Mouse (Mus musculus): Measurements from ENCODE around the gene Rtcb. TPM values are rescaled to one million over a fixed set of nuclear protein-coding genes. Genes with fewer than 3 reads are reported as not detected.

Gene Rtcb
- total RNA-seq (2021): 100 to 1,000 TPM; 119 to 122 TPM

DNA sequence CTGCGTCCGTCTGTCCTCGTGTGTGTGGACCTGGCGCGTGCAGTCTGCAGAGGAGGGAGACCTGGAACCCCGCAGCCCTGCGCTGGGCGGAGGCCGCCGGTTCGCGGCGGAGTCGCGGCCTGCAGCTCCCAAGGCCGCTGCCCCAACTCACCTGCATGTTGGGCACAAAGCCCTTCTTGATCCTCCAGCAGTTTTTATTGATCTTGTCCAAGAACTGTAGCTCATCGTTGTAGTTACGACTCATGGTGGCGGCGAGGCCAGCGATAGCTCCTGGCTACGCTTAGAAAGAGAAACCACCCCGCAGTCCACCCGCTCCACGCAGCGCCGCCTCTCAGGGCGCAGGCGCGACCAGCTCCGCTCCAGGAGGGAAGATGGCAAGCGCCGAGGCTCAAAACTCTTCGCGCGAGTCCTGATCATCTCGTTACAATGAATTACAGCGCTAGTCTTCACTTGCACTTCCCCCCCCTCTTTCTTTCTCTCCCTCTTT is at the start of gene Rtcb:
Gene Rtcb, minus strand, starts transcription at position 360 of the 487 bp plus-strand sequence.
- peak; percentile 97 for DNase-seq

DNA sequence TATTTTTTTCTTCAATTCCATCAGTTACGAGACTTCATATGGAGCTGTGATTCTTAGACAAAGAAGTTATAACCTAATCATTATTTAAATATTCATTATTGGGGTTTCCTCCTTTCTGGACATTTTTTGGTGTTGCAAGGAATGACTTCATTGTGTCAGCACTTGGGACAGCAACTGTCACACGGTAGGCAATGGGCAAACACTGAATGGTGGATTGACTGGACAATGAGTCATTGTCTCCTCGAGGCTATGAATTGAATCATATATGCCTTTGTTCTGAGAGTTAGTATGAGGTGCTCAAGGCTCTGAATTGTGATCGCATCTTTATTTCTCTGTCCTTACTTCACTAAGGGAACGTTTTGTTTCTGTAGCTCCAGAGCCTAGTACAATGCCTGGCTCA is 48.8 kb upstream of the Rtcb start:
- intact Hi-C loops (cut with DNase I): no loop called here
- DNase-seq: no peak

More for the DNA sequence above, at the start of gene Rtcb:
- intact Hi-C loops (cut with DNase I): no loop called here

DNA sequence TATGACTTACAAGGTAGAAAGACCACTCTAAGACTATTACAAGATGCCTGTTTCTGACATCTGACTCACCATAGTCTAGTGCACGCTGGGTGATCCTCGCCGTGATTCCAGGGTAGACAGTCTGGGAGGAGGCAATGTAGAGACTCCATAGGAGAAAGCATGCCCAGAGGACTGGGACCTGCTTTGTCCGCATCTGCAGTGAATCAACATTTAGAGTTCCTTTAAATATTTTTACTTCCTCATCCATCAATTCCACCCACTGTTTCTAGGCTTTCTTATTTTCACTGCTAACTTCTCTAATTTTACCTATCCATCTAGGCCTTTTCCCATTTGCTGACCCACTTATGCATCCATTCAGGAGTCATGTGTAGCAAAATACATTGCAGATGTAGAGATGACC is 42.8 kb upstream of the Rtcb start:
- intact Hi-C loops (cut with DNase I): no loop called here
- DNase-seq: no peak

DNA sequence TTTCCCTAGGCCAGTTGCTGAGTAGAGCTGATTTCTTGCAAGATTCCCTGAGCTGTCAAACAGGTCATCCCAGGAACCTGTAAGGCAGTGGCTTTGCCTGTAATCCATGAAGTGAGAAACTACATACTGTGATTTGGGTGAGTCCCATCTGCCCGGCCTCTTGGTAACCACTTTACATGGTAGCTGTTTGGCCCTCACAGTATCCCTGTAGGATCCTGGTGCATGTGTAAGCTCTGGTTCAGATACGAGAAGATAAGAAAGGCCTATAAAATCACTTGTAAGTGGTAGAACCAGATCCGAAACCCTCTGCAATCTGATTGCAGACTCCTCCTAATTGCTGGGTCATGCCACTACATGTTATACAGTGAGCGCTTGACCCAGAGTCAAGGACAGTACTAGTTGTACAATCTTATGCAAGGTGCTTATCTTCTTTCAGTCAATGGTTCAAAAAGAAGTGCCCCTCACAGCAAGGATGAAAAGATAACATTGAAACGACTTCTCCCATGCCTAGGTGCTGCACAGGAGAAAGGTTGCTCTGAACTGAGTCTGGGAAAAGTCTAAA is 37.0 kb upstream of the Rtcb start:
- DNase-seq: no peak
- intact Hi-C loops (cut with DNase I): no loop called here

DNA sequence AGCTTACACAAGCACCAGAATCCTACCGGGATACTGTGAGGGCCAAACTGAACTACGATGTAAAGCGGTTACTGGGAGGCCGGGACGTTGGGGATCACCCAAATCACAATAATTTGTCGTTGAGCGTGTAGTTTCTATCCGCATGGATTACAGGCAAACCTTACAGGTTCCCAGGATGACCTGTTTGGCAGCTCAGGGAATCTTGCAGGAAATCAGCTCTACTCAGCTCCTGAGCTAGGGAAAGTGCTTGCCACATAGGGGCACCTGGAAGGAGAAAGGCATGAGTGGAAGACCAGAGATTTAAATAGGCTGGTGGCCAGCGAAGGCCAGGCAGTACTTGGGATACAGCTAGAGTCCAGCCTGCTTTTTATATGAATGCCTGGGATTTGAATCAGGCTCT is 36.2 kb upstream of the Rtcb start:
- intact Hi-C loops (cut with DNase I): no loop called here
- DNase-seq: no peak

DNA sequence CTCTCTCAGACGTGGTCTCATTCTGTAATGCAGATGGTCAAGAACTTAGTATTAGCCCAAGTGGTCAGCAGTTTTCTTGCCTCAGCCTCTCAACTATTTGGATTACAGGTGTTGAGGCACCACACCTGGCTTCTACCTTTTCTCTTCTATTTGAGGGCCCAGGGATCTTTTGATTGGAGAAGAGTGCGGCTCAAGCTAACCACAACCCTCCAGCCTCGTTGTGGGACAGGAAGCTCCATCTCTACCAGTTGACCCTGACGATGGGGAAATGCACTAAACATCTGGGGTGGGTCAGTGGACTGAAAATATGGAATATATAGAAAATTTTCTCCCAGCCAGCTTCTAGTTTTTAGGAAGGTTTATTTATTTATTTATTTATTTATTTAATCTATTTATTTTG is 34.8 kb upstream of the Rtcb start:
- no peak for DNase-seq
- intact Hi-C loops (cut with DNase I): no loop called here

DNA sequence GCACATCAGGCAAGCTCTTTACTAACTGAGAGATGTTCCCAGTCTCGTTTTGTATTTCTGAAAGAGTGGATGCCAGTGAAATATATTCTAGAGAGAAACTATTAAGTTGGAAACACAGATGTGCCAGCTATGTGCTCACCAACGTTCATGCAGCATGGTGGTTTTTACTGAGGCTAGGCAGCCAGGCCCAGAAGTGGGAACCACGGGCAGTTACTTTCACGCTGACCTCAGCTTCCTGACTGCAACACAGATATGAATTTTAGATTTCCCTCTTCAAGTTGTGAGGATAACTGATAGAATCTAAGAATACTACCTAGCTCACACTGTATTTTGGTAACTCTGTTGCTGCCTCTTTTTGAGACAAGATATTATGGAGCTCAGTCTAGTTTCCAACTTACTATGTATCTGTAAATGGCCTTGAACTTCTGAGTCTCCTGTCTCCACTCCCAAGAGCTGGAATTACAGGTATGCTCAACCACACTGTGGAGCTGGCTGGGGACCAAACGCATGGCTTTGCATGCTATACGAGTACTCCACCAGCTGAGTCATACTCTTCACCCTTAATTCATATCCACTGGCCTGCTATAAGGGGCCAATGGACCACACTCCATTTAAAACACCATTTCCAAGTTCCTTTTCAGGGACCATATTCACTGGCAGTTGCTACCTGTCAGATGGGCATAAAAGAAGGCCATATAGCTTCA is 31.9 kb upstream of the Rtcb start:
- intact Hi-C loops (cut with DNase I): no loop called here
- no peak for DNase-seq

DNA sequence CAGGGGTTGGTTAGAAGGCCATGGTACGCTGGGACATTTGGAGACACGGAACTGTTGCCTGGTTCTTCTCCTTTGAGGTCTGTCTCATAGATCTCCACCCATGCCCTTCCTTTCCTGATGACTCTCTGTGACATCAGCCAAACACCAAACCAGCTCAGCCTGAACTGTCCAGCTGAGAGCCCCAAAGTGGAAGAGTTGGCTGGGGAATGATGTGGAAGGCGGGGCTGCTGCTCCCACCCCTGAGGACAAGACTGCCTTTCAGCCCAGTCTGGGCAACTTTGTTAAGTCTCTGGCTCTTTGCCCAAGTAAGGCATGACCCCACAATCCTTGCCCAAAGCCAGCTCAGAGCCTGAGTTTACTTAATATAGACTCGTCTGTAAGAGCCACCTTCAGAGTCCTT is 15.3 kb upstream of the Rtcb start:
- intact Hi-C loops (cut with DNase I): no loop called here
- DNase-seq: peak; percentile 28

DNA sequence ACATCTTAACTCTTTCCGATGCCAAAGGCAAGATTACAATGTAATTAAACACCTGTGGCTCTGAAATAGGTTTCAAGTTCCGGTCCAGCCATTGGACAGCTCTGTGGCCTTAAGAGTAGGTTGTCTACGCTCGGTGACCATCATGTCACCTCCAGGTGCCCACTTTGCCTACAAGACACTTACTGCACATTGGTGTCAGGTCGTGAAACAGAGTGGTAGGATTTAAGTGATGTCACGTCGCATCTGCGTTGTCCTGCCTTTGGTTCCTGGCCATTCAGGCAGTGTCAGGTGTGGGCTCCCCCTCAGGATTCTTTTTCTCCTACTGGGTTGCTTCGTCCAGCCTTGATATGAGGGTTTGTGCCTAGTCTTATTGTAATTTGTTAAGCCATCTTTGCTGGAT is 14.2 kb upstream of the Rtcb start:
- intact Hi-C loops (cut with DNase I): no loop called here
- no peak for DNase-seq

DNA sequence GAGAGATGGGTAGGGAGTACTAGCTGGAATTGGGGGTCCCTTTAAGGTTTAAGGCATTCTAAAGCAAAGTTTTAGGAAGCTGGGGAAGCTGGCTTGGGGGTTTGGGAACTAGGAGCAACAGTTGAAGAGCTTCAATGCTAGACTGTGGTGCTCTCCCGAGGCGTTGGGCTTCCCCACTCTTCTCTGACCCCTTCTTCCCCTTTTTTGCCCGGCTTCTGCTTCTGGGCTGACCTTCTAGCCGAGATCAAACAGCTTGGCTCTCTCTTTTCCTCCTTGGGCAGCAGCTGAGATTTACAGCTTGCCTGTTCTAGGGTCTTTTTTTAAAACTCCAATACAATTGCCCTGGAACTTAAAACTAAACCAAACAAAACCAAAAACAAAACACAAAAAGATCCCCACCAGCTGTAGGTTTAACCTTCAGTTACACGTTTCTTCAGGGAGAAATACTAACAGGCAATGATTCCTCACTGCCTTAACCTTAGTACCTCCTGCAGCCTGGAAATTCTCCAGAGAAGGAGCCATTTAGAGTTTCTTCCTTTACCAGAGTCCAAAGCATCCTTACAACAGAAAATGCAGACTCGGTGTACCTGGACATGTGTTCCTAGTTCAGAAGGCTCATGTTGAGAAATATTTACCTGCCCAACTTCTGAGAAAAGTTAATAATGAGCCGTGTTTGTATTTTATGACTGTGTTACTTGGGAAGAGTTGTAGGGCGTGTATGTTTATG is 12.4 kb upstream of the Rtcb start:
- DNase-seq: no peak
- intact Hi-C loops (cut with DNase I): loop anchor here (2.0 to 10.0 kb wide), 3 partner anchors 45 to 493 kb away; partner anchors contain the start of gene Bpifc

DNA sequence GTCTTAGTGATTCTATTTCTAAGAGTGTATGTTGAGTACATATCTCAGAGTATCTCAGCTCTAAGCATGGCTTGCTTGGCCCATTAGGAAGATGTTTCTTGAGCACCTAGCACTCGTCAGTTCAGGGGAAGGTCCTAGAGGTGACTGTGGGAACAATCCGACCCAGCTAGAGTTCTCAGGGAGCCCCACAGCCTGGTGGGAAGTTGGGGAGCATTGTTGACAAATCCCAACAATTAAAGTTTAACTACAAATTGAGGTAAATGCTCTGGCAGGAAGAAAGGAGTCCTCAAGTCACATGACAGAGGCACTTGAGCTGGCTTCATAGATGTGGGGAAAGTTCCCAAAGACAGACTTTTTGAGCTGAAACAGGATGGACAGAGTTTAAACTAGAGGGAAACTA is 11.1 kb upstream of the Rtcb start:
- DNase-seq: no peak
- intact Hi-C loops (cut with DNase I): loop anchor here (2.0 to 10.0 kb wide), 3 partner anchors 46 to 494 kb away; partner anchors contain the start of gene Bpifc

DNA sequence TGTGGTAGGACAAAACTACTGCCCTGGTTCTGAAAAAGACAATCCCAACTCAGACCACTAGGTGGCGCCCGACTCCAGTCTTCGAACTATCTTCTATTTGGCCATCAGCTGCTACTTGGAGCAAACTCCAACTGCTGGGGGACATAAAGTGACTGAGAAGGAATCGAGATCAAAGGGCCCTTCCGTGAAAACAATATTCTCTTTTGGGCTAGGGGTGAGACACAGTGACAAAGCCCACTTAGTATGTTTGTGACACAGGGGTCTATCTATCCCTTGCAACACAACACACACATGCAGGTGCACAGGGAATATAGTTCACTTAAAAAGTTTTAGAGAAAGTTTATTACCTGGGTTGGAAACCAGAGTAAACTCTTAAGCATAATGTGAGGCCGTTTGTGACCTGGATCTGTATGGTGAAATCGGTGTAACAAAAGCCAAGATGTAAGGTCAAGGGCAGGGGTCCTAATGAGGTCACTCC is 10.6 kb upstream of the Rtcb start:
- intact Hi-C loops (cut with DNase I): loop anchor here (2.0 to 10.0 kb wide), 3 partner anchors 47 to 495 kb away; partner anchors contain the start of gene Bpifc
- peak; percentile 83 for DNase-seq

DNA sequence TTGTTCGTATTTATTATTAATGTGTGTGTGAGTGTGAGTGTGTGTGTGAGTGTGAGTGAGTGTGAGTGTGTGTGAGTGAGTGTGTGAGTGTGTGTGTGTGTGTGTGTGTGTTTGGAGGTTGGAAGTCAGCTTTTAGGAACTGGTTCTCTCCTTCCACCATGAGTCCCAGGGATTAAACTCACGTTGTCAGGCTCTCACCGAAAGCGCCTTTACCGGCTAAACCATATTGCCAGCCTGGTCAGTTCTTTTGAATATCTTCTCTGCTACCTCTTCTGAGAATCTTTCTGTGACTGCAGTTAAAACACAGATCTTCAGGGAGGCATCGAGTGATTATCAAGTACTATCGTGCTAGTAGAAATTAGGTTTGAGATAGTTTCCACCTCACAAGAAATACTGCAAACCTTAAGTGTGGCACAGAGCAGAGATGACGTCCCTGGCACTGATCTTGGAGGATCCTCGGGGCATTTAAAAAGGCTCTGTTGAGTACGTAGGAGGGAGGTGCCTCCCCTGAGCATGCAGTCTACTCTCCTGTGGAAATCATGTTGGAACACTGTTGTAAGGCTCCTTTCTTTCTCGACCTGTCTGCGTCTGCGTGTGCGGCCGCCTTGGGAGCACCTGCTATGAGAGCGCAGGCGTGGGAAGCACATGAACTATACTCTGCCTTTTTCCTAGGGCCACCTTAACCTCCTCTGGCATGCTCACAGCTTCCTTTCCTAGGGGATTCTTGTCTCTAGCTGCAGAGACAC is 10.0 kb upstream of the Rtcb start:
- intact Hi-C loops (cut with DNase I): loop anchor here (2.0 to 10.0 kb wide), 3 partner anchors 47 to 495 kb away; partner anchors contain the start of gene Bpifc
- DNase-seq: no peak

DNA sequence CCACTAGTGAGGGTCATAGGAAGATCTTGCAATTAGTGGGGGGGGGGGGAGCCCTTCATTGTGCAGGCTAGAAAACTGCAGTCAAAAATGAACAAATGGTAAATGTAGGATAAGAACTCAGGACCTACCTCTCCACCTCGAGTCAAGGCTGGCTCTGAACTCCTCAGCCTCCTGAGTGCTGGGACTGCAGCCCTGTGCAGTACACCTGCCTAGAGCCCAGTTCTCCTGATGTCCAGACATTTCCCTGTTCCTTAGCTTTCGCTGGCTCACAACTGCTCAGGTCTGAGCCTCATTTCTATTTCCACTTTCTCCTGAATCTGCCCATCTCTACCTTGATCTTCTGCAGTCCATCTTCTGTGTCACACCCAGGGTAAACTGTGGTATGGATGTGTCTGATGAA is 8.9 kb upstream of the Rtcb start:
- no peak for DNase-seq
- intact Hi-C loops (cut with DNase I): loop anchor here (10.0 kb wide), 2 partner anchors 48 to 328 kb away; partner anchors contain the start of gene Bpifc

DNA sequence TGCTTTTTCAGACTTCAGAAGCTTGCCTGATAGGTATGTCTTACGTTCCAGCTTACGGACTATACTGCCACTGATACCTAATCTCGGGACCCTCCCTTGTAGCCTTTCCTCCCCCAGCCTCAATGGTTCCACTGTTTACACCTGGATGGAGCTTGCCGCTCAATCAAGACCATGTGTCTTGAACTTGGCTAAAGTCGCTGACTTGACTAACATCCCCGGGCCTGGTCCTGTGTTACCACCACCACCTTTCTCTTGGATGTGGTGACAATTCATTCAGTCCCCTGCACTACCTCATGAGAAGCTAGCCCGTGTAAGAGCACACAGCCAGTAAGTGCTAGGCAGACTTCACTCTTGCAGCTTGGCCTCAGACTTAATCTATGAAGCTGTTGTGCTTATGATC is 6.7 kb upstream of the Rtcb start:
- no peak for DNase-seq
- intact Hi-C loops (cut with DNase I): loop anchor here (10.0 kb wide), 2 partner anchors 50 to 330 kb away; partner anchors contain the start of gene Bpifc

DNA sequence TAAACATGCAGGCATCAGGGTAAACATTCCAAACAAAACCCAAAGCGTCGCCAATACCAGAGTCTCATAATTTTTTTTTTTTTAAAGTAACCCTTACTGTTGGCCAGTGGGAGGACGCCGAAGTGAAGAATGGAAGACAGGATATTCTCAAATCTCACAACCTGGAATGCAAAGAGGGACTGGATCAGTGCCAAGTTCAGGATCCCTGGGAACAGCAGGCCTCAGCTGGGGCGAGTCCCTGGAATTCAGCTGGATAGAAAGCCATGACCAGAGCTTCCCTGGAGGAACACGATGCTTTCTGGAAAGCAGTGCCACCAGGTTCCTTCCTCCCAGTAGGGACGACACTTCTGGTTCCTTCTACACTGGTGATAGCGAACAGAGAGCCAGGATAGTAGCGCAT is 5.3 kb upstream of the Rtcb start:
- intact Hi-C loops (cut with DNase I): loop anchor here (10.0 kb wide), 2 partner anchors 52 to 332 kb away; partner anchors contain the start of gene Bpifc
- DNase-seq: no peak

DNA sequence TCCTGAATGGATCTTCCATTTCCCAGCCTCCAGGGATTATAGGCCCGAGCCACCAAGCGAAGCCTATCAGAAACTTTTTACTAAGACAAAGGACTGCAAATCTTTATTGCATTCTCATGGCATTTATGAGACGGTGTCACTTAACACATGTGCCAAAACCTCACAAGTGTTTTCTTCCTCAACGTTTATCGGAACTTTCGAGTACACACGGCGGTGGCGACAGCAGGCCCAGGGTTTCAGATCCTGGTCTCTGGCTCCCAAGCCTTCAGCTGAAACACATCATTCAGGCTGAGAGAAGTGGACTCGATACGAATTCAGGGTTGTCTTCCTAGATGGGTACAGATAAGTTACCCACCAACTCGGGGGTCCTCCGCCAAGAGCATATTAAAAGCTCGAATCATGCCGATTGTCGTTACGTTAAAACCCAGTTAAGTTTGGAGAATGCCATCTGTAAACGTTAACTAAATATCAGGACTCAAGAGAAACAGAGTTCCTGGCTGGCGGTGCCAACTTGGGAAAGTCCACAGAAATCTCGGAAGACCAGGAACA is 678 bp downstream of the Rtcb start:
- DNase-seq: no peak
- intact Hi-C loops (cut with DNase I): no loop called here

DNA sequence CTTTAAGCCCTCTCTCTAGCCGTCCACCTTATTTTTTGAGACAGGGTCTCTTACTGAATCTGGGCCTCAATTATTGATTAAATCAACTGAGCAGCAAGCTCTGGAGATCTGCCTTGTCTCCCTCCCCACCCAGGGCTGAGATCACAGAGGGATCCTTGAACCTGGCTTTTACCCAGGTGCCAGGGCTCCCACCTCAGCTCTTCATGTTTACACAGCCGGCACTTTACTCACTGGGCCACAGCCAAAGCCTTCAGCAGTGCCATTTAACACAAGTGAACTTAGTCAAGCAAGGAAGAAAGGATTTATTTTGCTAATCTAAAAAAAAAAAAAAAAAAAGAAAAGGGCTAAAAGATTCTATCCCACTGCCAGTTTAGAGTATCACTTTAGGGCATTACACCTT is 3.2 kb downstream of the Rtcb start:
- DNase-seq: no peak
- intact Hi-C loops (cut with DNase I): no loop called here

DNA sequence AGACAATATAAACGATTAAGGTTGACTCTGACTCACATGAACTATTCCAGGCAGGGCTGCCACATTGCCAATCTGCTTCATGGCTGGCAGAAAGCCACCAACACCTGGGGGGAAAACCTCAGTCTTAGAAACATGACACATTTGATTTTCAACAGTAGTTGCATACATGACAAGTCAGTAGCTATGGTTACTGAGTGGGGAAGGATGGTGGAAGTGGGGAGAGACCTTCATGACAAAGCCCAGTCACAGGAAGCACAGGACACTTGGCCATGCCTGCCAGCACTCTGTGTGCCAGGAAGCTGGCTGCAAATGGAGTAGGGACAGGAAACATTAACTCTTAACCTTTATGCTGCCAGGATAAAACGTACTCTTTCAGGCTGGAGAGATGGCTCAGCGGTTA is 4.2 kb downstream of the Rtcb start:
- no peak for DNase-seq
- intact Hi-C loops (cut with DNase I): no loop called here

DNA sequence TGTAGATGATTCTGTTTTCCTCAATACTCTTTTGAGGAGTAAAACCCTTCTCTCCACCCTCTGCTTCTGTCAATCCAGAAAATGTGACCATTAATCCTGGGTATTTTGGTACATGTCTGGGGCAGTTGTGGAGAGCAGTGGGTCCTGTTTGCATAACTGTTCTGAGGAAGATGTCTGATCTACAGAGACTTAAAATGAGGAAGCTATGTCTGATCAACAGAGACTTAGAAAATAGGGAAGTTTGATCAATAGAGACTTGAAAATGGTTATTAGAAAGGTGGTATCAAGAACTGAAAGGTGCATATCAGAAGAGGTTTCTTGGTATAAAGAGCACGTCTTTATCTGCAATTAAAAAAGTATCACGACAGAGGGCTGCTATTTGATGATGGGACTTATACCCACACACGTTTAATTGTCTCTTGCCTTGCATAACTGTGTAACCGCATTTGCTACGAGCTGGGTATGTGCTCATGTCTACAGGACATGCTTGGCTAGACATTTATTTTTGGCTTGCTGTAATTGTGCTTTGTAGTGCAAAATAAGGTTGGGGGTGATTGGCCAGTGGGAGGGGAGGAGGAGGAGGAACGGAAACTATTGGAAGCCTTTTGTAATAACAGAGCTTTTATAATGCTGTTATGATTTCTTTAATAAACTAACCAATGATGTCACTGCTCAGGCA is 5.7 kb downstream of the Rtcb start:
- intact Hi-C loops (cut with DNase I): no loop called here
- no peak for DNase-seq

Data from left cerebral cortex, postnatal 4 days (tissue).